Mouse (Mus musculus) CH12.LX (cell line): ENCODE measurements around the gene Rplp2. TPM values are rescaled to one million over a fixed set of nuclear protein-coding genes. Genes with fewer than 3 reads are reported as not detected.

Experiments
- DNase-seq: peaks from one replicate; pipeline ENCODE4 v3.0.0-alpha.2; 2013; ENCODE audit errors: extremely low read depth
- H3K27ac ChIP-seq: 2 replicates; pipeline ENCODE4 v1.5.1; 2012; ENCODE audit warnings: low read depth, mild to moderate bottlenecking, control low read depth, moderate library complexity; ENCODE audit not compliant: insufficient read depth
- H3K27me3 ChIP-seq: replicated peaks from 2 replicates; pipeline ENCODE3; 2012; ENCODE audit warnings: inconsistent platforms
- H3K36me3 ChIP-seq, 2 experiments: replicated peaks in 1 of 2; 2 replicates each; pipeline versions ENCODE3 to v1.6.1; 2012; ENCODE audit warnings: inconsistent platforms in 1 of 2, low read length in 1 of 2, mild to moderate bottlenecking in 1 of 2, mixed read lengths in 1 of 2, moderate library complexity in 1 of 2; ENCODE audit not compliant: control insufficient read depth in 1 of 2, insufficient read depth in 1 of 2
- H3K4me1 ChIP-seq, 2 experiments: 2 replicates each; pipeline ENCODE4 v1.6.1; 2012; ENCODE audit warnings: inconsistent platforms in 1 of 2, moderate library complexity in 1 of 2; ENCODE audit not compliant: insufficient read depth in 2 of 2, control insufficient read depth in 1 of 2
- H3K4me2 ChIP-seq: 2 replicates; pipeline ENCODE4 v1.6.1; 2012; ENCODE audit warnings: low read depth, mild to moderate bottlenecking, control low read depth; ENCODE audit not compliant: poor library complexity, insufficient read depth, severe bottlenecking
- H3K4me3 ChIP-seq, 3 experiments: fragments of 150-350 bp in 1 of 3; sonication (generic) in 1 of 3; replicated peaks in 1 of 3; 2 replicates each; pipeline versions ENCODE3 to v1.5.1; 2011 to 2012; ENCODE audit warnings: low read depth in 2 of 3, low read length in 2 of 3, mild to moderate bottlenecking in 2 of 3, moderate library complexity in 2 of 3, control low read depth in 1 of 3, improper control_type of control experiment in 1 of 3, inconsistent platforms in 1 of 3, mixed read lengths in 1 of 3; ENCODE audit not compliant: poor library complexity in 1 of 3
- H3K79me2 ChIP-seq: replicated peaks from 2 replicates; pipeline ENCODE4 v1.6.1; 2012; ENCODE audit warnings: mild to moderate bottlenecking, moderate library complexity; ENCODE audit not compliant: control insufficient read depth, poor library complexity, insufficient read depth, severe bottlenecking; ENCODE audit errors: extremely low read depth
- H3K9ac ChIP-seq: 2 replicates; pipeline ENCODE4 v1.6.1; 2012; ENCODE audit warnings: low read depth, mild to moderate bottlenecking, control low read depth, moderate library complexity; ENCODE audit not compliant: insufficient read depth
- H3K9me3 ChIP-seq: replicated peaks from 2 replicates; pipeline ENCODE3; 2012; ENCODE audit warnings: low read length, inconsistent platforms, mixed read lengths
- BHLHE40 ChIP-seq: IDR thresholded peaks from 2 replicates; pipeline ENCODE4 v1.6.1; 2011; ENCODE audit warnings: mild to moderate bottlenecking, low read depth, low read length, improper control_type of control experiment
- CTCF ChIP-seq, 2 experiments: IDR thresholded peaks in 1 of 2; conservative IDR thresholded peaks in 1 of 2; 2 replicates each; pipeline ENCODE4 v1.5.1; 2011 to 2012; ENCODE audit warnings: low read depth in 2 of 2, low read length in 2 of 2, improper control_type of control experiment in 1 of 2, inconsistent platforms in 1 of 2, mild to moderate bottlenecking in 1 of 2, moderate library complexity in 1 of 2
- E2F4 ChIP-seq: IDR thresholded peaks from 2 replicates; pipeline ENCODE4 v1.6.1; 2011; ENCODE audit warnings: low read depth, low read length, improper control_type of control experiment; ENCODE audit not compliant: insufficient replicate concordance
- EP300 ChIP-seq: IDR thresholded peaks from 2 replicates; pipeline ENCODE4 v1.6.1; 2011; ENCODE audit warnings: low read length, improper control_type of control experiment
- HCFC1 ChIP-seq: IDR thresholded peaks from 2 replicates; pipeline ENCODE4 v1.6.1; 2012; ENCODE audit warnings: low read depth, mild to moderate bottlenecking, inconsistent platforms, low read length, improper control_type of control experiment
- JUND ChIP-seq: conservative IDR thresholded peaks from 2 replicates; pipeline ENCODE4 v1.6.1; 2011; ENCODE audit warnings: low read depth, low read length, improper control_type of control experiment
- MAX ChIP-seq: IDR thresholded peaks from 2 replicates; pipeline ENCODE4 v1.6.1; 2011; ENCODE audit warnings: low read length, improper control_type of control experiment
- MYC ChIP-seq: IDR thresholded peaks from 2 replicates; pipeline ENCODE4 v1.6.1; 2011; ENCODE audit warnings: low read depth, mild to moderate bottlenecking, improper control_type of control experiment, low read length
- RAD21 ChIP-seq: IDR thresholded peaks from 2 replicates; pipeline ENCODE4 v1.6.1; 2011; ENCODE audit warnings: low read depth, mild to moderate bottlenecking, low read length, improper control_type of control experiment, moderate library complexity
- SMC3 ChIP-seq: IDR thresholded peaks from 2 replicates; pipeline ENCODE4 v1.6.1; 2011; ENCODE audit warnings: low read depth, low read length, improper control_type of control experiment
- USF2 ChIP-seq: conservative IDR thresholded peaks from 2 replicates; pipeline ENCODE4 v1.6.1; 2011; ENCODE audit warnings: low read depth, low read length, improper control_type of control experiment
- dilution Hi-C: fragments of 300-500 bp; cut with MboI; formaldehyde crosslinking; loops from 2 replicates; pipeline ENCODE4 v1.14.3; 2020; ENCODE audit warnings: low sequenced_read_pairs; ENCODE audit not compliant: extremely low pct_unique_long_range_greater_than_20kb, extremely low pct_ligation_motif_present
- in situ Hi-C: fragments of 300-500 bp; cut with MboI; formaldehyde crosslinking; loops from 3 replicates; pipeline ENCODE4 v1.14.3; 2019; ENCODE audit warnings: low sequenced_read_pairs, low pct_ligation_motif_present, low pct_unique_long_range_greater_than_20kb, mixed read lengths
- polyA plus RNA-seq: library from polyadenylated mRNA; unstranded; fragments of >175 nt; gene quantifications from 2 replicates; pipeline ENCODE4 v1.2.1, GENCODE M21; 2012; ENCODE audit warnings: low read depth; ENCODE audit not compliant: insufficient read length
- total RNA-seq, 2 experiments: library from RNA; depleted of rRNA; stranded (reverse); fragments of 300-350 nt in 1 of 2; fragments of >200 nt in 1 of 2; gene quantifications; 2 replicates each; pipeline ENCODE4 v1.2.3; 2012 to 2014

The Rplp2 gene
- total and polyA plus RNA-seq, 3 experiments = 791 to 3,416 (median 2,025) TPM

DNA sequence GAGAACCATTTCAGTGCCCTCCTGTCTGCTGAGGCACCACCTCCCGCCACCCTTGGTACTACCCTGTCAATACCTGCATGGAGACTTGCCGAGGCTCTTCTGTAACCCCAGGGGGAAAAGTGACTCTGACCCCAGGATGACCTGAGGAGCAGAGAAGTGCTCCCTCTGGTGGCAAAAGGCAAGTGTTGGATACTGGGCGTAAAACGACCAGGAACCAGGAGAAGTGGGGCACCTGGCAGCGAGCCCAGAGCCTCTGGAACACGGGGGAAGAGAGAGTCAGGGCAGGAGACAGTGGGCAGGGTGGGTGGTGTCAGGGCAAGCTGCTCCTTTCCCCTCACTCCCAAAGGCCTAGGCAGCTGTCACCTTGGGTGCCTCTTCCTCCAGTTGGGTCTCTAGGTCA lies 6.6 kb upstream of the Rplp2 start:
- no peaks in the 10 kb centered on the region for H3K27me3 ChIP-seq
- TF ChIP-seq RAD21 = peak; percentile 37
- TF ChIP-seq CTCF (conservative IDR thresholded peaks at IDR 0.05 in 1 of 2, IDR thresholded peaks at IDR 0.05 in 1 of 2; ENCODE audit: low read depth in 2 of 2, low read length in 2 of 2) = peak; percentile 71 to 76
- TF ChIP-seq SMC3 = peak; percentile 59
- TF ChIP-seq USF2 = no peak
- dilution Hi-C loops (no loop called here), in situ Hi-C loops (no loop called here)
- no peak overlapping the region for H3K27ac ChIP-seq
- peak; percentile 72 for DNase-seq
- no peak overlapping the region for H3K4me3 ChIP-seq
- no peaks in the 10 kb centered on the region for H3K9me3 ChIP-seq
- no peak overlapping the region for H3K4me2 ChIP-seq
- peaks cover 43 to 53% of the 10 kb centered on the region in 2 experiments for H3K36me3 ChIP-seq
- H3K79me2 ChIP-seq = peaks cover 19% of the 10 kb centered on the region
- no peak overlapping the region for H3K9ac ChIP-seq
- H3K4me1 ChIP-seq = peaks cover 22 to 57% of the 10 kb centered on the region in 2 experiments

- H3K4me2 ChIP-seq = no peak overlapping the region
- DNase-seq = no peak
- peaks cover 43 to 53% of the 10 kb centered on the region in 2 experiments for H3K36me3 ChIP-seq
- peaks cover 12% of the 10 kb centered on the region for H3K79me2 ChIP-seq
- TF ChIP-seq E2F4 (no peak), JUND (no peak), EP300 (no peak), MAX (no peak)
- H3K4me3 ChIP-seq = no peak overlapping the region
- H3K9ac ChIP-seq = no peak overlapping the region
- in situ Hi-C loops (no loop called here), dilution Hi-C loops (no loop called here)
- H3K27me3 ChIP-seq = no peaks in the 10 kb centered on the region
- H3K9me3 ChIP-seq = no peaks in the 10 kb centered on the region
- H3K4me1 ChIP-seq = peaks cover 15 to 49% of the 10 kb centered on the region in 2 experiments
- H3K27ac ChIP-seq = no peak overlapping the region
These were observed 5.7 kb upstream of the Rplp2 start for GRCm38 (mm10) chr7:141441460-141441859.

DNA sequence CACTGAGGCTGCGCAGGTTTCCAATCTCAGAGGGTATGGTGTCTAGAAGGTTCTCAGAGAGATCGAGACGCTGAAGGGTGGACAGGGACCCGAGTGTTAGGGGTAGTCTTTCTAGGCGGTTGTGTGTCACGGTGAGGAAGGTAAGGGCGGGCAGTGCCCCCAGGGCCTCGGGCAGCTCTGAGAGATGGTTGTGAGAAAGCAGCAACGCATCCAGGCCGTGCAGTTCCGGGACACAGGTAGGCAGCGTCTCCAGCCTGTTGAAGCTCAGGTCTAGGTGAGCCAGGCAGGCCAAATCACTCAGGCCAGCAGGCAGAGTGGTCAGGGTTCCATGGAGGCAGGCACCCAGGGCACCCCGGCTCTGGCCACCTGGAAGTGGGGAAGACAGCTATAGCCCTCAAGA lies 5.0 kb upstream of the Rplp2 start:
- H3K4me3 ChIP-seq = peak overlapping the region; percentile 64 to 91 (median 67)
- H3K9ac ChIP-seq = peak overlapping the region; percentile 62; the same call in 1 of the 2 replicates
- peaks cover 15 to 50% of the 10 kb centered on the region in 2 experiments for H3K4me1 ChIP-seq
- no peak for TF ChIP-seq HCFC1
- TF ChIP-seq BHLHE40 = no peak
- TF ChIP-seq MYC = no peak
- TF ChIP-seq, all 38 proteins: peak for 0
- no peak for DNase-seq
- dilution Hi-C loops = no loop called here
- Histone ChIP-seq H3K79me2 (peaks cover 10% of the 10 kb centered on the region; the same call in 1 of the 2 replicates), H3K27ac (no peak overlapping the region), H3K36me3 (peaks cover 43 to 53% of the 10 kb centered on the region in 2 experiments), H3K4me2 (peak overlapping the region; percentile 97), H3K9me3 (no peaks in the 10 kb centered on the region), H3K27me3 (no peaks in the 10 kb centered on the region)
- in situ Hi-C loops = no loop called here
